Mouse (Mus musculus): ENCODE results near the gene Vav1.

- TF ChIP-seq EP300 (optimal IDR thresholded peaks at IDR 0.05) (no peak), CTCF (IDR thresholded peaks at IDR 0.05; ENCODE audit: low read depth) (no peak)
These were observed 11.2 kb downstream of the Vav1 start for GRCm38 (mm10) chr17:57290001-57290670.
